Mouse (Mus musculus): ENCODE data around the gene Rbms3.

Rbms3 gene

GRCm38 (mm10) chr9:116748857-116749584 is 880.7 kb downstream of the Rbms3 start:
- DNase-seq (ENCODE audit: low read depth, low spot score) = peak; percentile 32

- DNase-seq (ENCODE audit: low read depth, low spot score) = no peak
Observed at GRCm38 (mm10) chr9:116748346-116748745, 881.4 kb downstream of the Rbms3 start.

- no peak for DNase-seq (ENCODE audit: low read depth, low spot score)
Observed at GRCm38 (mm10) chr9:116746871-116747270, 882.8 kb downstream of the Rbms3 start.

GRCm38 (mm10) chr9:116737786-116738185 is 891.9 kb downstream of the Rbms3 start:
- no peak for DNase-seq (ENCODE audit: low read depth, low spot score)

- no peak for DNase-seq (ENCODE audit: low read depth, low spot score)
Observed at GRCm38 (mm10) chr9:116729172-116729571, 900.5 kb downstream of the Rbms3 start.

GRCm38 (mm10) chr9:116728655-116729054 is 901.1 kb downstream of the Rbms3 start:
- DNase-seq (ENCODE audit: low read depth, low spot score) = no peak

- no peak for DNase-seq (ENCODE audit: low read depth, low spot score)
Observed at GRCm38 (mm10) chr9:116728093-116728492, 901.6 kb downstream of the Rbms3 start.

GRCm38 (mm10) chr9:116724581-116724980 is 905.1 kb downstream of the Rbms3 start:
- DNase-seq (ENCODE audit: low read depth, low spot score) = no peak

GRCm38 (mm10) chr9:116703119-116703518 is 926.6 kb downstream of the Rbms3 start:
- DNase-seq (ENCODE audit: low read depth, low spot score) = no peak

GRCm38 (mm10) chr9:116702611-116703010 is 927.1 kb downstream of the Rbms3 start:
- DNase-seq (ENCODE audit: low read depth, low spot score) = no peak

GRCm38 (mm10) chr9:116701511-116702179 is 928.1 kb downstream of the Rbms3 start:
- DNase-seq (ENCODE audit: low read depth, low spot score) = no peak

GRCm38 (mm10) chr9:116688615-116689014 is 941.1 kb downstream of the Rbms3 start:
- DNase-seq (ENCODE audit: low read depth, low spot score) = no peak

- DNase-seq (ENCODE audit: low read depth, low spot score) = no peak
Observed at GRCm38 (mm10) chr9:116677142-116677541, 952.6 kb downstream of the Rbms3 start.

- peak; percentile 30 for DNase-seq (ENCODE audit: low read depth, low spot score)
Observed at GRCm38 (mm10) chr9:116676445-116676844, 953.3 kb downstream of the Rbms3 start.

GRCm38 (mm10) chr9:116674191-116674590 is 955.5 kb downstream of the Rbms3 start:
- DNase-seq (ENCODE audit: low read depth, low spot score) = no peak

- no peak for DNase-seq (ENCODE audit: low read depth, low spot score)
Observed at GRCm38 (mm10) chr9:116661026-116661425, 968.7 kb downstream of the Rbms3 start.

- DNase-seq (ENCODE audit: low read depth, low spot score) = no peak
Observed at GRCm38 (mm10) chr9:116659936-116660335, 969.8 kb downstream of the Rbms3 start.

- no peak for DNase-seq (ENCODE audit: low read depth, low spot score)
Observed at GRCm38 (mm10) chr9:116657141-116657540, 972.6 kb downstream of the Rbms3 start.

- DNase-seq (ENCODE audit: low read depth, low spot score) = no peak
Observed at GRCm38 (mm10) chr9:116651414-116651813, 978.3 kb downstream of the Rbms3 start.

- DNase-seq (ENCODE audit: low read depth, low spot score) = no peak
Observed at GRCm38 (mm10) chr9:116649955-116650354, 979.8 kb downstream of the Rbms3 start.

GRCm38 (mm10) chr9:116649086-116649792 is 980.5 kb downstream of the Rbms3 start:
- no peak for DNase-seq (ENCODE audit: low read depth, low spot score)

GRCm38 (mm10) chr9:116644616-116645015 is 985.1 kb downstream of the Rbms3 start:
- no peak for DNase-seq (ENCODE audit: low read depth, low spot score)

- DNase-seq (ENCODE audit: low read depth, low spot score) = no peak
Observed at GRCm38 (mm10) chr9:116640302-116640679, 989.4 kb downstream of the Rbms3 start.
